Mouse (Mus musculus) embryonic fibroblast, embryonic 13.5 days (primary cell): ENCODE results near the gene Apbb1ip.

ENCODE experiments used
- CTCF ChIP-seq: IDR thresholded peaks from 2 replicates; pipeline ENCODE4 v1.5.1; 2011; ENCODE audit warnings: mild to moderate bottlenecking, control low read depth, low read length, moderate library complexity, borderline replicate concordance; ENCODE audit not compliant: insufficient read depth
- POLR2A ChIP-seq: IDR thresholded peaks from 2 replicates; pipeline ENCODE4 v1.6.1; 2011; ENCODE audit warnings: low read depth, mild to moderate bottlenecking, control low read depth, low read length, moderate library complexity

DNA sequence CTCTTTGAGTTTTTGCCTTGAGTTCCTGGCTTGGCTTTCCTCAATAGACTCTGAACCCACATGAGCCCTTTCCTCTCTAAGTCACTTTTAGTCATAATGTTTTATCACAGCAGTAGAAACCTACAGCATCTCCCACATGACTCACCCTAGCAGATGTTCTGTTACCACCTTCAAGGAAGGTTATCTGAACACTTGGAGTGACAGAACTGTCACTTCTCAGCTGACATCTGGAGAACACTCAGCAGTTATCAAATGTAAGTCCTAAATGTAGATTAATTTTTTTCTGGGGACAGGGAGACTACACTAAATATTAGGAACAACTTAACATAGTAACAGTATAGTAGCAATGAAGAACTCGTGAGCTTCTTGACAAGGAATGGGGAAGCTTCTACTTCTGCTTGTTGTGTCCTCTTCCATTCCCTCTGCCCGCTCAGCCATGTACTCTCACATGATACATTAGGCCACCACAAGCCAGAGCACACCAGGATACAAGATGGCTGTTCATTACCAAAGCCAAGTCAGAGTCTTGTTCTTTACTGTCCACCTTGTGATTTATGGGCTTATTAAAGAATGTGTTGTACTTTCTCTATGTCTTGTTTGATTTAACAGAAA is 25.6 kb downstream of the Apbb1ip start:
- TF ChIP-seq CTCF (no peak), POLR2A (no peak)
